Mouse (Mus musculus) forebrain, embryonic 12.5 days (tissue): ENCODE measurements around the gene Paqr8. TPM values are rescaled to one million over a fixed set of nuclear protein-coding genes. Genes with fewer than 3 reads are reported as not detected.

ENCODE experiments used
- ATAC-seq: fragments of 200-750 bp; cut with Nextera tagmentation; 2 replicates; pipeline ENCODE4 v1.8.0; 2017; ENCODE audit warnings: moderate TSS enrichment; ENCODE audit not compliant: low FRiP score
- H3K27ac ChIP-seq: fragments of 300-500 bp; sonication (generic); 2 replicates; pipeline ENCODE4 v1.5.1; 2016; ENCODE audit warnings: mild to moderate bottlenecking
- H3K27me3 ChIP-seq: fragments of 300-500 bp; sonication (generic); 2 replicates; pipeline ENCODE4 v1.6.1; 2016; ENCODE audit warnings: mild to moderate bottlenecking
- H3K36me3 ChIP-seq: fragments of 300-500 bp; sonication (generic); replicated peaks from 2 replicates; pipeline ENCODE4 v1.6.1; 2016; ENCODE audit warnings: mild to moderate bottlenecking
- H3K4me1 ChIP-seq: fragments of 300-500 bp; sonication (generic); 2 replicates; pipeline ENCODE4 v1.6.1; 2016
- H3K4me2 ChIP-seq: fragments of 300-500 bp; sonication (generic); 2 replicates; pipeline ENCODE4 v1.6.1; 2016; ENCODE audit warnings: mild to moderate bottlenecking, moderate library complexity
- H3K4me3 ChIP-seq: fragments of 300-500 bp; sonication (generic); replicated peaks from 2 replicates; pipeline ENCODE4 v1.5.1; 2016; ENCODE audit warnings: mild to moderate bottlenecking
- H3K9ac ChIP-seq: fragments of 300-500 bp; sonication (generic); 2 replicates; pipeline ENCODE4 v1.6.1; 2016; ENCODE audit warnings: mild to moderate bottlenecking
- H3K9me3 ChIP-seq: fragments of 300-500 bp; sonication (generic); 2 replicates; pipeline ENCODE4 v1.6.1; 2016
- WGBS: fragments of 180-500 bp; shearing (Covaris S2); methylation state at CpG from one replicate; pipeline ENCODE4 v1.1.7; 2016; 5-methylcytosine and 5-hydroxymethylcytosine counted together
- polyA plus RNA-seq: library from polyadenylated mRNA; unstranded; fragments of >200 nt; fragmentation: Nextera tagmentation; extraction: Ambion mirVana; gene quantifications from 2 replicates; pipeline ENCODE4 v1.2.1, GENCODE M21; 2016

The Paqr8 gene
- polyA plus RNA-seq, result 11.6 and 14.0 TPM in 2 replicates

GRCm38 (mm10) chr1:20890404-20890921 lies at the start of gene Paqr8:
Paqr8 (plus strand) TSS chr1:20890606.
- H3K4me2 ChIP-seq, result peak within 1 kb of the TSS; percentile 76
- WGBS, result under 1% methylated on average over 37 of the region's 37 CpGs
- peak within 1 kb of the TSS; percentile 81 for H3K27ac ChIP-seq
- no peaks in the 10 kb centered on the region for H3K9me3 ChIP-seq
- peaks cover 29% of the 10 kb centered on the region for H3K4me1 ChIP-seq
- H3K4me3 ChIP-seq, result peak within 1 kb of the TSS; percentile 68
- peak; percentile 98 for ATAC-seq
- no peaks in the 10 kb centered on the region for H3K36me3 ChIP-seq
- peak within 1 kb of the TSS; percentile 71 for H3K9ac ChIP-seq
- H3K27me3 ChIP-seq, result no peaks in the 10 kb centered on the region

GRCm38 (mm10) chr1:20856924-20857902 lies 33.2 kb upstream of the Paqr8 start:
- Histone ChIP-seq H3K9me3 (0 out of 2 replicates have a peak, but pooled peaks cover 2% of the 10 kb centered on the region), H3K9ac (no peak overlapping the region), H3K27me3 (no peaks in the 10 kb centered on the region), H3K27ac (no peak overlapping the region), H3K4me1 (no peaks in the 10 kb centered on the region), H3K4me2 (no peak overlapping the region), H3K36me3 (no peaks in the 10 kb centered on the region), H3K4me3 (no peak overlapping the region)
- 85% methylated on average over 7 of the region's 7 CpGs for WGBS
- ATAC-seq, result no peak

- no peaks in the 10 kb centered on the region for H3K9me3 ChIP-seq
- WGBS, result 82% methylated on average over 3 of the region's 3 CpGs
- H3K4me3 ChIP-seq, result no peak overlapping the region
- no peak overlapping the region for H3K9ac ChIP-seq
- H3K27ac ChIP-seq, result no peak overlapping the region
- H3K27me3 ChIP-seq, result no peaks in the 10 kb centered on the region
- ATAC-seq, result no peak
- no peaks in the 10 kb centered on the region for H3K4me1 ChIP-seq
- no peak overlapping the region for H3K4me2 ChIP-seq
- H3K36me3 ChIP-seq, result no peaks in the 10 kb centered on the region
Observed at GRCm38 (mm10) chr1:20860775-20861174, 29.6 kb upstream of the Paqr8 start.

GRCm38 (mm10) chr1:20861865-20862264 lies 28.5 kb upstream of the Paqr8 start:
- H3K27me3 ChIP-seq, result no peaks in the 10 kb centered on the region
- no peaks in the 10 kb centered on the region for H3K9me3 ChIP-seq
- WGBS, result 91% methylated on average over 3 of the region's 3 CpGs
- H3K36me3 ChIP-seq, result no peaks in the 10 kb centered on the region
- no peak overlapping the region for H3K27ac ChIP-seq
- no peak overlapping the region for H3K9ac ChIP-seq
- no peak overlapping the region for H3K4me2 ChIP-seq
- no peak for ATAC-seq
- no peak overlapping the region for H3K4me3 ChIP-seq
- H3K4me1 ChIP-seq, result peaks cover 2% of the 10 kb centered on the region; the same call in 1 of the 2 replicates

GRCm38 (mm10) chr1:20863452-20864172 lies 26.8 kb upstream of the Paqr8 start:
- H3K9me3 ChIP-seq, result no peaks in the 10 kb centered on the region
- peaks cover 18% of the 10 kb centered on the region for H3K4me1 ChIP-seq
- ATAC-seq, result no peak
- no peak overlapping the region for H3K4me2 ChIP-seq
- no peak overlapping the region for H3K27ac ChIP-seq
- no peaks in the 10 kb centered on the region for H3K27me3 ChIP-seq
- H3K9ac ChIP-seq, result no peak overlapping the region
- 71% methylated on average over 5 of the region's 5 CpGs for WGBS
- H3K36me3 ChIP-seq, result no peaks in the 10 kb centered on the region
- no peak overlapping the region for H3K4me3 ChIP-seq

- no peak overlapping the region for H3K9ac ChIP-seq
- WGBS, result 20% methylated on average over 8 of the region's 8 CpGs
- ATAC-seq, result peak; percentile 75
Observed at GRCm38 (mm10) chr1:20867241-20867902, 23.0 kb upstream of the Paqr8 start.

GRCm38 (mm10) chr1:20868036-20868435 lies 22.4 kb upstream of the Paqr8 start:
- 19% methylated on average over 9 of the region's 9 CpGs for WGBS
- Histone ChIP-seq H3K27me3 (no peaks in the 10 kb centered on the region), H3K9ac (no peak overlapping the region)

More at GRCm38 (mm10) chr1:20867241-20867902, 23.0 kb upstream of the Paqr8 start:
- Histone ChIP-seq H3K36me3 (no peaks in the 10 kb centered on the region), H3K4me3 (no peak overlapping the region), H3K27ac (peak overlapping the region; percentile 70), H3K27me3 (no peaks in the 10 kb centered on the region), H3K4me1 (peaks cover 22% of the 10 kb centered on the region), H3K4me2 (peak overlapping the region; percentile 6; the same call in 1 of the 2 replicates), H3K9me3 (no peaks in the 10 kb centered on the region)

GRCm38 (mm10) chr1:20870887-20871286 lies 19.5 kb upstream of the Paqr8 start:
- Histone ChIP-seq H3K36me3 (no peaks in the 10 kb centered on the region), H3K4me1 (peaks cover 22% of the 10 kb centered on the region), H3K27ac (no peak overlapping the region), H3K4me3 (no peak overlapping the region), H3K4me2 (no peak overlapping the region), H3K27me3 (no peaks in the 10 kb centered on the region), H3K9me3 (no peaks in the 10 kb centered on the region), H3K9ac (no peak overlapping the region)
- WGBS, result 84% methylated on average over 2 of the region's 2 CpGs
- no peak for ATAC-seq

More at GRCm38 (mm10) chr1:20868036-20868435, 22.4 kb upstream of the Paqr8 start:
- Histone ChIP-seq H3K27ac (peak overlapping the region; percentile 70), H3K36me3 (no peaks in the 10 kb centered on the region), H3K4me2 (no peak overlapping the region), H3K9me3 (no peaks in the 10 kb centered on the region), H3K4me1 (peaks cover 22% of the 10 kb centered on the region), H3K4me3 (no peak overlapping the region)
- peak; percentile 63 for ATAC-seq

GRCm38 (mm10) chr1:20872496-20872895 lies 17.9 kb upstream of the Paqr8 start:
- H3K9me3 ChIP-seq, result no peaks in the 10 kb centered on the region
- no peak overlapping the region for H3K9ac ChIP-seq
- H3K36me3 ChIP-seq, result no peaks in the 10 kb centered on the region
- no peak for ATAC-seq
- peaks cover 15% of the 10 kb centered on the region for H3K4me1 ChIP-seq
- 90% methylated on average over 5 of the region's 5 CpGs for WGBS
- H3K27ac ChIP-seq, result no peak overlapping the region
- no peak overlapping the region for H3K4me3 ChIP-seq
- no peak overlapping the region for H3K4me2 ChIP-seq
- H3K27me3 ChIP-seq, result no peaks in the 10 kb centered on the region

- Histone ChIP-seq H3K36me3 (no peaks in the 10 kb centered on the region), H3K27ac (no peak overlapping the region), H3K27me3 (no peaks in the 10 kb centered on the region), H3K4me1 (no peaks in the 10 kb centered on the region), H3K4me3 (no peak overlapping the region), H3K9me3 (no peaks in the 10 kb centered on the region), H3K4me2 (no peak overlapping the region), H3K9ac (no peak overlapping the region)
- 90% methylated on average over 6 of the region's 6 CpGs for WGBS
- ATAC-seq, result no peak
Observed at GRCm38 (mm10) chr1:20874061-20874460, 16.3 kb upstream of the Paqr8 start.

GRCm38 (mm10) chr1:20877355-20877754 lies 13.1 kb upstream of the Paqr8 start:
- no peaks in the 10 kb centered on the region for H3K9me3 ChIP-seq
- H3K27ac ChIP-seq, result no peak overlapping the region
- H3K27me3 ChIP-seq, result no peaks in the 10 kb centered on the region
- no peak overlapping the region for H3K4me2 ChIP-seq
- H3K4me1 ChIP-seq, result no peaks in the 10 kb centered on the region
- H3K4me3 ChIP-seq, result no peak overlapping the region
- ATAC-seq, result no peak
- no peaks in the 10 kb centered on the region for H3K36me3 ChIP-seq
- H3K9ac ChIP-seq, result no peak overlapping the region

- no peaks in the 10 kb centered on the region for H3K27me3 ChIP-seq
- no peak overlapping the region for H3K27ac ChIP-seq
- H3K4me1 ChIP-seq, result no peaks in the 10 kb centered on the region
- WGBS, result 84% methylated on average over 4 of the region's 4 CpGs
- H3K9me3 ChIP-seq, result no peaks in the 10 kb centered on the region
- H3K4me3 ChIP-seq, result no peak overlapping the region
- H3K36me3 ChIP-seq, result no peaks in the 10 kb centered on the region
- no peak for ATAC-seq
- H3K4me2 ChIP-seq, result no peak overlapping the region
- no peak overlapping the region for H3K9ac ChIP-seq
Observed at GRCm38 (mm10) chr1:20879361-20879760, 11.0 kb upstream of the Paqr8 start.
